Mouse (Mus musculus) heart, postnatal 36 days (tissue): ENCODE data around the gene Ccdc148. TPM values are rescaled to one million over a fixed set of nuclear protein-coding genes. Genes with fewer than 3 reads are reported as not detected.

Source experiments
- DNase-seq, 2 experiments: peaks; one replicate each; pipeline ENCODE4 v3.0.0; 2021 to 2022
- intact Hi-C: fragments of 180-260 bp; cut with DNase I; formaldehyde crosslinking; loops from one replicate; pipeline ENCODE4 v1.15.1; 2025
- total RNA-seq, 2 experiments: library from RNA; stranded (reverse); gene quantifications; 2 replicates each; pipeline ENCODE4 v1.2.3; 2021

Ccdc148 gene
- total RNA-seq, 2 experiments from 2014 or later, result 0.41 to 0.83 TPM

DNA sequence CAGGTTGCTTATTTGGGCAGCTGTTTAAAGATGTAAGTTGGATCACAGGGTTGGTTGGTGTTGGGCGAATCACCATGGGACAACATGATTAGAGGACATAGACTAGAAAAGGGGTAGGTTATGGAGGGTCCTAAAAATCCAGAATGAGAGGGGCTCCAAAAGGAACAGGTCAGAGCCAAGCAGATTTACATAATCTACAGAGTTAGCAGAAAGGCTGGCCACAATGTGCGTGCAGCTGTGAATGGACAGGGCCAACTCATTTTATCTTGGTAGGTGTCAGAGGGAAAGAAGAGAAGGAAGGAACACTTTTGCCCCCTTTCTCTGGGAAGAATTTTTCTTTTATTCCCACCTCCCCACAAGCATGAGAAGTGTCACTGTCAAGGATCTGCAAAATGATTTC, 204.1 kb downstream of the Ccdc148 start:
- intact Hi-C loops, result no loop called here
- DNase-seq, result no peak

DNA sequence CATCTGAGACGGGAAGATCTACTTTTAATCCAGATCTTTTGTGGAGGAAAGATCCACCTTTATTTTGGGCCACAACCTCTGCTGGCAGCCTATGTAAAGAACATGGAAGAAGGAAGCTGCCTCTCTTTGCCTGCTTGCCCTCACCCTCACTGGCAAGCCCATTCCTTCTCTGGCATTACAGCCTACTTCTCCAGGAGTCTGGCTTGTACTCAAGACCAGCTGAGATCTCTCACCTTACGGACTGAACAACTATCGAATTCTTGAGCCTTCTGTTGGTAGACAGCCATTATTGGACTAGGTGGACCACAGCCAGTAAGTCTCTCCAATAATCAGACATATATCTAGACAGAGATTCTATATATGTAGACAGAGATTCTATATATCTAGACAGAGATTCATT, 208.4 kb downstream of the Ccdc148 start:
- no peak for DNase-seq
- intact Hi-C loops, result no loop called here

DNA sequence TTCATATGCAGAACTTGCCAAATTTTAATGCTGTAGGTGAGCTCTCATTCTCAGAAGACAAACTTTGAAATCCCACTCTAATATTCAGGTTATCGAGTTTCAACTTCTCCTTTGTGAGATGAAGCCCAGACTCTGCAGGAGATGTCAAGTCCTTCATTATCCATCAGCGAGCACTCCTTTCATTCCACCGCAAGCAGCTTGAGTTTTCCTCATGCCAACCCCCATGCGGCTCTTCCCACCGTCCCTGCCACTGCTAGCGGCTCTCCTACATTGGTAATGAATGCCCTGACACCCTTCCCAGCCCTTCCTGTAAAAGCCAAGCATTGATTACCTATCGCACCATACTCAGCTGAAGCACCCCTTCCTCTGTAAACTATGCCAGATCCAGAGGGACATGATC, 211.7 kb downstream of the Ccdc148 start:
- DNase-seq, result no peak
- intact Hi-C loops, result no loop called here

DNA sequence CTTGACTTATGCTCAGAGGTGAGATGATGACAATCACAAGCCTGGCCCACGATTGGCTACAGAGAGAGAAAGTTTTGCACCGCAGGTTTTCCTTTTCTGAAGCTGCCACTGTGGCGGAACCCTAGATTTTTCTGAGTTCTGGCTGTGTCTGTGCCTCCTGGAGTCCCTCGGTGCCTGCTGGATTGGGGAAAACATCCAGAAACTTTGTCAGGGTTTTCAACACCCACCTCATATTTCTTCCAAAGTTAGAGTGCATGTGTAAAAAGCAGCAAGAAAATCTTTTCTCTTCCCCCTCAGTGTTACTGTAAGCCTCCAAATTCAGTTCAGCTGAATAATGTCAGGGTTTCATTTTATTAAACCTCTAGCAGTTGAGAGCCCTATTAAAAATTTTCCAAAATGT, 219.1 kb downstream of the Ccdc148 start:
- intact Hi-C loops, result no loop called here
- no peak for DNase-seq

DNA sequence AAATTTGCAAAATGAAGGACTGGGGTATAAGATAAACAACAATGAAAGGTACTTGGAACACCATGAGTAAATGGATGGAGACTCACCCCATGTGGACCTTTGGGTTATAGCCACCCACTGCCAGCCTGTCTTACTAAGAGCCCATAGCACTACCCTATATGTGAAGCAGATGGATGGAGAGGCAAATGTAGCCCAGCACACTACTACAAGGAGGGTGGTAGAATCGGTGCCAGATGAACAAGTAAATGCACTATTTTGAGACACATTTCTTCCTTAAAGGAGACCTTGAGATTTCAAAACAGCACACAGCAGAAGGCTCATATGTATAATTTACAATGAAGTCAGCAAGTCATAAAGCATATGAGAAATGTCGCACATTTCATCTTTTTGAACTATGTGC, 234.9 kb downstream of the Ccdc148 start:
- intact Hi-C loops, result no loop called here

DNA sequence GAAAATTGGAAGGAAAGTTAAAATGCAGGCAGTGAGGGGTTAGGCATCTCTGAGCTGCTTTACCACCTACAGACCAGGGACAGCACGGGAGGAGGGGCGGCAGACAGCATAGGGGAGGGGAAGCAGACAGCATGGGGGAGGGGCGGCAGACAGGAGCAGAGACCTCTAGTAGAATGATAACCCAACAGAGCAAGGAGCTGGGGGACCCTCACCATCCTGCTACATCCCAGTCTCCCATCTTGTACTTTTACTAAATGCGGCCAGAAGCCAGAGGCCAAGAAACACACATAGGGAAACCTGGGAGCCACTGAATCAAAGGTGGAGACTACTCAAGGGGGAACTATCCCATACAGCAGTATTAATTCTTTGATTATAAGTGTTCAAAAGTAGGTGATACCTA, 242.1 kb downstream of the Ccdc148 start:
- intact Hi-C loops, result no loop called here

More for the DNA sequence above, 234.9 kb downstream of the Ccdc148 start:
- DNase-seq, result no peak

DNA sequence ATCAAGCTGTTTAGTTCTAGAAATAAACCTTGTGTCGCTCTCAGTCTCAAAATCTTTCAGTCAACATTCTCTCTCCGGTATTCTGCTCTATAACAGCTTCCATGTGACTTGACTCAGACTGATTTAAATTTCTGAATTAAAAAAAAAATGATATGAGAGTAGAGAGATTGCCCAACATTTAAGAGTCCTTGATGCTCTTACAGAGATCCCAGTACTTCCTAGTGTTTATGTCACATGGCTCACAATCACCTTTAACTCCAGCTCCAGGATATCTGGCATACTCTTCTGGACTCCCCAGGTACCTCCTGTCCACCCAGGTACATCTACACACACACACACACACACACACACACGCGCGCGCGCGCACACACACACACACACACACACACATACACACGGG, 248.1 kb downstream of the Ccdc148 start:
- no peak for DNase-seq
- intact Hi-C loops, result no loop called here

More for the DNA sequence above, 242.1 kb downstream of the Ccdc148 start:
- no peak for DNase-seq

DNA sequence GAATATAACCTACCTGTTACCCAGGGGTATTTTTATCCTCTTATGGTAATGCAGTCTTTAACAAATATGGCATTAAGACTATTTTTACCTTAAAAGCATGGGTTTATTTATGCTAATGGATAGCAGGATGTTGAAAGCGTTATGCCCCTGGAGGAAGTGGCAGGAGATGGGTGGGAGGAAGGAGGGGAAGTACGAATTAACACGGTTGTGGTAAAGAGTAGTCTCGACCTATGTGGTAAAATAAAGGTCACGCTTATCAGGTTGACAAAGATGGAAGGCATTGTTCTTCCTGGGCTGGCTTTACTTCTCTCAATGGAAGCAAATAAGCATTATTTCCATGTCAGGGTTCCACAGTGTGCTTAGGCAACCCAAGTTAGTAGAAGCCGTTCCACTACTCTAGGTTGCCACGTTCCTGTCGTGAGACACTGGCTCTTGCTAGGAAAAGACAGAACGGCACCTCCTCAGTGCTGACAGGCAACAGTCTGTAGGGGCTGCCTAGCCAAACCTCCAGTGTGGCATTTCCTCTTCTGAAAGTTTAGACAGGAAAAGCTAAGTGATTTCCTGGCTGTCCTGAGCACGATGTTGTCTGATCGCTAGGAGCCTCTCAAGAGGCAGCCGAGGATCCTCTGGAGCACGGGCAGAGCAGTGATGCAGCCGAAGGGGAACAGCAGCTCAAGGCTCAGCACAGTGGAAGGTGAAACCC, 253.5 kb downstream of the Ccdc148 start:
- peak; percentile 1 to 4 for DNase-seq
- intact Hi-C loops, result no loop called here

DNA sequence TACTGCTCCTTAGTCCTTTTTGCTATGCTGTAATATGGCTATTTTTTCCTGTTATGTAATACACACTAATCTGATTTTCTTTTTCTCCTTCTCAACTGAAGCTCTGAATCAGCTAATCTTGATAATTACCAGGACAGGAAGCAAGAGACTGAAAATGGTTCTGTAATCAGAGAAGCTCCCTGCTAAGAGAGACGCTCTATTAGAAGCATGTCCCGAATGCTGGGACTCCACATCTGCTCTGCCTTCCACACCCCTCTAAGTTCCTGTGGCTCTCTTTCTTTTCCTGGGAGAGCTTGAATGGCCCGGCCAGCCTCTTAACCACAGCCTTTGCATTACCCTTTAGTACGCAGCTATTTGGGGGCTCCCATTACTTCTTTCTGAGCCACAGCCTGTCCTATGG, 255.4 kb downstream of the Ccdc148 start:
- DNase-seq, result no peak
- intact Hi-C loops, result no loop called here

DNA sequence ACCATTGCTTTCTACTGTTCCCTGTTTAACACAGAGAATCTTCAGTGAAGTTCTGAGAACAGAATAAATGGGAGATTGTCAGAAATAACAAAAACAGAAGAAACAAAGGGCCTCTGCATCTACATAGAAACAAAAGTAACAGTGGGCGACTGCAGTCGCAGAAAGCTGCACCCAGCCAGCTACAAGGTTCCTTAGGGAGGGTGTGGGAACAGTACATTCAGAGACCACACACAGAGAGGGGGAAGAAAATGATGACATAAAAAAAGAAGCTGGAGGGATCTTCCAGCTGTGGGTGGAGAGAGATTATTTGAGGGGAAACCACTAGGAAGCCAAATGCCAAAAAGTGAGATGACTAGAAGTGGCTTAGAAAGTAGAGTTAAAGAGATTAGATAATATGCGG, 280.6 kb downstream of the Ccdc148 start:
- intact Hi-C loops, result no loop called here

DNA sequence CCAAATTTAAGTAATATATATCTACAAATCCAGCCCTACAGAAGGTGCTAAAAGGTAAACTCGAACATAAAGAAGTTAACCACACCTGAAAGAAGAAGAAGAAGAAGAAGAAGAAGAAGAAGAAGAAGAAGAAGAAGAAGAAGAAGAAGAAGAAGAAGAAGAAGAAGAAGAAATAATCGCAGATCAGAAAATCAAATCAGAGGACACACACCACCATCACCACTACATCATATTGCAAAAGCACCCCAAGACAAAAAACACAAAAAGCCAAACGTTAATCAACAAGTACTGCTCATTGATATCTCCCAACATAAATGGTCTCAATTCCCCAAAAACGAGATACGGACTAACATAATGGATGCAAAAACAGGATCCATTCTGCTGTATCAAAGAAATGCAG, 301.3 kb downstream of the Ccdc148 start, which contains the start of gene Gm11099:
Gene Gm11099 (plus strand): TSS at position 301 of the 400 bp plus-strand sequence.
- no peak for DNase-seq
- intact Hi-C loops, result no loop called here

More for the DNA sequence above, 280.6 kb downstream of the Ccdc148 start:
- DNase-seq, result no peak

DNA sequence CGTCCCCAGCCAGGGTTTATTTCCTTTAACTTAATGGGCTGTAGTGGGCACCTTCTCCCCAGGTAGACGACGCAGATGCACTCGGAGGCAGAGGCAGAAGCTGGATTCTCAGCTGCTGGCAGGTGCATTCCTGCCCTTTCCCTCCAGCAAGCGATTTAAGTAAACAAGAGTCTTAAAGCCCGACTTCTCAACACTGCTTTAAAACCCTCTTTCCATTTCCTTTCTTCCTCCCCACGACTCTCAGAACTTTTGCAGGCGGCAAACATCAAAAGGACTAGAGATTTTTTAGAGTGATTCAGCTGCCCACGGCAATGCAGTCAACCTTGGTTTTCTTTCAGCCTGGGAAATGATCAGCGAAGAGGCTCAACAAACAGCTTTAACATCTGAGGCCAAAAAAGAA, 316.0 kb downstream of the Ccdc148 start:
- DNase-seq, result no peak
- intact Hi-C loops, result no loop called here

DNA sequence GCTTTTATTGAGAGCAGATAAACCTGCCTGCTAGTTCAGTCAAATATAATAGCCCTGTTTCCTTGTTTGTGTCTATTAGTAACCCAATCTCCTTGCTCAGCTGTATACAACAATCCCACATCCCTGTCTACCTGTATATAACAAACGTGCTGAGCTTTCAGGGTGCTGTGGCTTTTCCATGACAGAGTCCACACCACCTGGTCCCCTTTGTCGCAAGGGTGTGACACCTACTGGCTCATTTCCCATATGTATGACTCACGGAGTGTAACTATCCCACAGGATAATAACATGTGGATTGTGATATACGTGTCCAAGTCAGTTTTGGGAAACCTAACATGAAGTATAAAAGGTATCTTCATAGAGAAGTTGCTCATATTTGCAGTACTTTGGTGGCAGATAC, 318.0 kb downstream of the Ccdc148 start:
- no peak for DNase-seq
- intact Hi-C loops, result no loop called here

DNA sequence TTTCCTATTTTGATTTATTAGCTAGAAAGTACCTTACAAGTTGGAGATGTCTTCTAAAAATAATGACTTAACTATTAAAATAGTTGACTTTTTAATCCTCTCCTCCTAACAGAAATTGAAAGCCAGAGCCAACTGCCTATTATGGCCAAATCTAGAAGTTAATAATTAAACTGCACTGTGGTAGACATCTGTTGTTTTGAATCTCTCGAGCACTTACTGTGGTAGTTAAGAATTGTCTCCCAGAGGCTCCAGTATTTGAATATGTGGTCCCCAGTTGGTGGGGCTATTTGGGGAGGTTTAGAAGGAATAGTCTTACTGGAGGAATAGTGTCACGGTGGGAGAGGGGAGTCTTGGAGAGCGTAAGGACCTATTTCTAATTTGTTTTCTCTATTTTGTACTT, 319.5 kb downstream of the Ccdc148 start:
- intact Hi-C loops, result no loop called here
- no peak for DNase-seq

DNA sequence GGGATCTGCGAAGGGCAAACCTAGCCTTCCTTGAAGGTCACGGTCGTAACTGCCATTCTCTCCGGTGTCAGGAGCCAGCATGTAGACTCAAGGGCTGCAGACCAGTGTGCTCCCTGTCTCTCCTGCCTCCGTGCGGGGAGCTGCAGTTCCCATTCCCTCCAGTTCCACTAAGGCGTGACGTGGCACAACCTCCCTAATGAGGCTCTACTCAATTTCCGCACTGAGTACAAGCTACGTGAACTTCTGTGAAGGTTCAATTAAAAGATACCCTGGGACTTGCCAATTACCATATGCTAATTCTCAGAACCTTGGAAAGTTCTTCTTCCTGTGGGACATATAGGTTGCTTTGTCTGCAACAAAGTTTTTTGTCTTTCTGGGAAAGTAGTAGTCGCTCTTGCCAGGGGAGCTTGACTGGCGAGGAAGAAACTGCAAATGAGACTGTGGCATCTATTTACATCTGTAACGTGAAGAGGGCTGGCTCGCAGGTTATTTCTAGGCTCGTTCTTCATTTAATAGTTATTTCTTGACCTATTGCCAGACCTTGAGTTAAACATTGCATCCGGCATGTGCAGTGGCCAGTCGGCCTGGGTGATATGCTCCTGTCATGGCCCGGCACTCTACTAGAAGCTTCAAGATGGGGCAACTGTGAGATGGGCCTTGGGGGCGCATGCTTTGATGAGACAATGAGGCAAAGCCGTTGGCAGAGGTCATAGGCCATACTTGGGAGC, 328.1 kb downstream of the Ccdc148 start:
- intact Hi-C loops, result loop anchor here (5.0 kb wide), 1 partner anchor 605 kb away; no protein-coding TSS in a partner anchor
- DNase-seq, result no peak

DNA sequence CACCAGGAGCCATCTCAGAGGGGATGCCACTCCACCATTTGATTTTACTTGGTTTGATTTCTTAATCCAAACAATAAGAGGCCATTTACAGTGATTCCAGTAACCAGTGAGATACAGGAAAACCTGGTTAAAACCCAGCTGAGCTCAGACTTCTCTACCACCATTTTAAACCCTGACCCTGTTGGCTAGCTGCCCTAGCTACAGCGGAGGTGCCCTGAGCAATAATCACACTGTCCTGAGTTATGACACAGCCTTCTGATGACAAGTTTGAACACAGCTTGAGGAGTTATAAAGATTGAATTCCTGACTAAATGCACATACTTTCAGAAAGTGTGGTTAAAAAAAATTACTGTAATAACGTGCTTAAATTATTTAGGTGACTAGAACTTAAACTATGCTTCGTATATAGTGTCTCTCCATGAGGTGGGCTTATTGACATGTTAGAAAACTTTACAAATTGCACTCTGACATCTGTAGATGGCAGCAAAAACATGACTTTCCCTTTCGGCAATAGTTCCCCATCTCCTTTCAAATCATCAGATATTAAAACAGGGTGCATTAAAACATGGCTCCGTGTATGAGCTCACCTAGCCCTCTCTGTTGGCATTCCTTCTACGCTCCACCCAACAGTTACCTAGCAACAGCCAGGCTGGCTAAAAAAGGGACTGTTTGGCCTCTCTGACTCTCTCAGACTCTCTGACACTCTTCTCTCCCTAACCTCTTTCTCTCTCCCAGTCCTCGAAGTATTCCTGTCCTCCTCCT, 330.3 kb downstream of the Ccdc148 start:
- intact Hi-C loops, result loop anchor here (2.0 to 5.0 kb wide), 2 partner anchors 595 to 607 kb away; no protein-coding TSS in a partner anchor
- no peak for DNase-seq

DNA sequence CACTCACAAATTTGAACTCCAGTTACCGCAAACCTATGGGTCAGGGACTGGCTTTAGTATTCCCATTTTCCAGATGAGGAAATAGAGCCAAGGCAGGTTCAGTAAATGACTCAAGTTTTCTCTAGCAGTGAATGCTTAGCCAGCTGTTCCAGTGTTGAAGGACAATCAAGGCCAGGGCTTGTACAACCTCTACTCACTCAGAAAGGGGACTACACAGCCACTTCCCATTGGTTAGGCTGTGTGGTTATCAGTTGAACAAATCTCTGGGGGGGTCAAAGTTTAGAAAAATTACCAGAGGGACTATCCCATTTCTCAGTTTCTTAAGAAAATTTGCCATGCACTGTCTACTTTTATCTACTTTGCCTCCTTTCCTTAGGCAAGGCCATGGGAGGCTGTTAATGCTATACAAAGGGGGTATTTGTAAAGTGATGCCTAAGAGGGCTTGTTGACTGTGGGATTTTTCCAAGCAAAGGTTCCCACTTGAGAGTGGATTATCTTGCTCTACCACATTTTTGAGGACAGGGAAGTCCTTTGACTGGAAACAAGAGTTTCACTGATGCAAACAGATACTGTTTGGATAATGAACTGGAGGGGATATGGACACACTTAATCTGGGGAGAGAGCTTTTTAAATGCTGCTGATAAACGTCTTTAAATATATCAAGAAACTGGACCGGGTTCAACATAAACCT, 331.4 kb downstream of the Ccdc148 start:
- intact Hi-C loops, result no loop called here
- DNase-seq, result no peak

DNA sequence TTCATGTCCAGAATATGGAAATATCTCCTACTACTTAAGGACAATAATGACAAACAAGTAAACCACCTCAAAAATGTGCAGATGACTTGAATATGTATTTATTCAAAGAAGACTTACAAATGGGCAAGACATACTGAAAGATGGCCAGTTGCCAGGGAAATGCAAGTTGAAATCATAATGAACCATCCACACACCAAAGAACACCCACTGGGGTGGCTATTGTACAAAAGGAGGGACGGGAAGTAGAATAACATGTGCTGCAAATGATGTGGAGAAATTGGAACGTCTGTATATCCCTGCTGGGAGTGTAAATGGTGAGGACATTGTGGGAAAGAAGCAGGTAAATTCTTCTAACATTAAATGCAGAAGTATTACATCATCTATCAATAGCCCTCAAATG, 347.5 kb downstream of the Ccdc148 start:
- intact Hi-C loops, result no loop called here
- DNase-seq, result no peak

DNA sequence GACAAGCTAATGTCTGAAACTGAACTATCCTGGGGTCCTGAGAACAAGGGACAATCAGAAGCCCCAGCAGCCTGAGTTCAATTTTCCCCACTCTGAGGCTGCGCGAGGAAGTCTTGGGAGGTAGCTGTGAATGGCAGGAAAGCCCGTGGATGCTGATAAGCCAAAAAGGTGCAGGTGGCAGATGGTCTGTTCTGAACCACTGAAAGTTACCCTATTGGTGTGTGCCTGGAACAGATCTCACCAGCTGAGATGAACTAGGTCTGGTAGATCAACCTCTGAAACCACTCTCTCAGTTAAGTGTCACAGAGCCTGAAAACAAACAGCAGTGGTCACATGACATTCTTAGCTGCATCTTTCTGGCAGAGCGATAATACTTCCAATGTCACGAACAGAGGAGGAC, 360.9 kb downstream of the Ccdc148 start:
- DNase-seq, result no peak
- intact Hi-C loops, result no loop called here

DNA sequence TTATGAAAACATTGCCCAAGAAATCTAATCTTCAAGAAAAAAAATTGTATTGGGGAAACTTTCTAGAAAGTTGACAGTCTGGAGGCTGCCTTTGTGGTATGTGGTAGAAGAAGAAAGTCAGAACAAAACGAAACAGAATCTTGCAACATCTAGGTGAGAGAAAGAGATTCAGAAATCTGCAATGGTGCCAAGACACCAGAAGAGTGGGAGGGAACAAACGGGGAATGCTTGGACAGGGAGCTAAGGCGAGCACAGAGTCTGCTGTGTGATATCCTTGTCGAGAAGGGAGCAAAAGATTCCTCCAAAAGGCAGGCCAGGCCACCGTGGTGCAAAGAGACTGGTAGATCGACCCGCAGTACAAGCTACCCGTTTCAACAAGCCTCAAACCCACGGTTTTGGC, 361.4 kb downstream of the Ccdc148 start:
- intact Hi-C loops, result no loop called here
- DNase-seq, result no peak

DNA sequence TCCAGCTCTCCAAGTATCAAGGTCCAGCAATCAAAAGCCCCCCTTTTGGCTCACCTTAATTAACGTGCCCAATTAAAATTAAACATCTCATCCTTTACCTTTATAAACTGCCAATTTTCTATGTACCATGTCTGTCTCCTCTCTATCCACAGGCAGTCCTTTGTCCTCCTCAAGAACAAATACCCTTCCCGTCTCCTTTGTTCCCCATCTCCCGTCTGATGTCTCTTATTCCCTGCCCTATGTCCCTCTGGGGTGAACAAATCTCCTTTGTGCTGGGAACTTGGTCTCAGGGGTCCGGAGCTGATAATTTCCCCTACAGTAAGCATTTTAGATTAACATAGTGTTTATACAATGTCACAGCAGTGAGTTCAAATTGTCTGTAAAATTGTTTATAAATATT, 363.0 kb downstream of the Ccdc148 start:
- intact Hi-C loops, result no loop called here
- no peak for DNase-seq
